Mouse (Mus musculus) lung, postnatal 0 days (tissue): ENCODE measurements around the gene Wipf1. TPM values are rescaled to one million over a fixed set of nuclear protein-coding genes. Genes with fewer than 3 reads are reported as not detected.

Source experiments
- ATAC-seq: fragments of 200-750 bp; cut with Nextera tagmentation; 2 replicates; pipeline ENCODE4 v1.8.0; 2017; ENCODE audit warnings: moderate library complexity
- DNase-seq: peaks from one replicate; pipeline ENCODE4 v3.0.0-alpha.2; 2016; ENCODE audit warnings: low spot score
- H3K27ac ChIP-seq: fragments of 300-500 bp; sonication (generic); 2 replicates; pipeline ENCODE4 v1.5.1; 2014; ENCODE audit warnings: antibody characterized with exemption, mild to moderate bottlenecking, low read length, mixed read lengths
- H3K27me3 ChIP-seq: fragments of 300-500 bp; sonication (generic); replicated peaks from 2 replicates; pipeline ENCODE4 v1.6.1; 2014; ENCODE audit warnings: low read length, mixed read lengths; ENCODE audit not compliant: insufficient read depth
- H3K36me3 ChIP-seq: fragments of 300-500 bp; sonication (generic); 2 replicates; pipeline ENCODE4 v1.6.1; 2014; ENCODE audit warnings: low read length, mixed read lengths; ENCODE audit not compliant: insufficient read depth
- H3K4me1 ChIP-seq: fragments of 300-500 bp; sonication (generic); 2 replicates; pipeline ENCODE4 v1.6.1; 2014; ENCODE audit warnings: antibody characterized with exemption, low read depth, low read length, mixed read lengths; ENCODE audit not compliant: insufficient read depth
- H3K4me2 ChIP-seq: fragments of 300-500 bp; sonication (generic); replicated peaks from 2 replicates; pipeline ENCODE4 v1.6.1; 2014; ENCODE audit warnings: low read depth, mild to moderate bottlenecking, low read length, moderate library complexity, mixed read lengths
- H3K4me3 ChIP-seq: fragments of 300-500 bp; sonication (generic); 2 replicates; pipeline ENCODE4 v1.5.1; 2014; ENCODE audit warnings: low read depth, low read length
- H3K9ac ChIP-seq: fragments of 300-500 bp; sonication (generic); replicated peaks from 2 replicates; pipeline ENCODE4 v1.6.1; 2014; ENCODE audit warnings: low read depth, mild to moderate bottlenecking
- H3K9me3 ChIP-seq: fragments of 300-500 bp; sonication (generic); 2 replicates; pipeline ENCODE4 v1.6.1; 2016; ENCODE audit warnings: low read length, mixed read lengths
- CTCF ChIP-seq: IDR thresholded peaks from 2 replicates; pipeline ENCODE4 v1.5.1; 2016; ENCODE audit warnings: antibody characterized with exemption, mild to moderate bottlenecking
- EP300 ChIP-seq: IDR thresholded peaks from 2 replicates; pipeline ENCODE4 v1.6.1; 2016; ENCODE audit warnings: antibody characterized with exemption, mild to moderate bottlenecking, control low read depth
- WGBS: fragments of 180-500 bp; shearing (Covaris S2); extraction: QIAGEN DNeasy Blood & Tissue Kit; methylation state at CpG from one replicate; pipeline ENCODE4 v1.1.7; 2014; 5-methylcytosine and 5-hydroxymethylcytosine counted together
- polyA plus RNA-seq: library from polyadenylated mRNA; unstranded; fragments of >200 nt; fragmentation: Nextera tagmentation; extraction: Ambion mirVana; gene quantifications from 2 replicates; pipeline ENCODE4 v1.2.1, GENCODE M21; 2015

Wipf1 gene
- polyA plus RNA-seq, 1 experiment from 2014 or later: 9.5 TPM

- TF ChIP-seq EP300: peak; percentile 66
- TF ChIP-seq CTCF: no peak
- H3K4me1 ChIP-seq: no peaks in the 10 kb centered on the region
- H3K36me3 ChIP-seq: no peaks in the 10 kb centered on the region
- H3K9ac ChIP-seq: no peak overlapping the region
- WGBS: 49% methylated on average over 4 of the region's 4 CpGs
- H3K27ac ChIP-seq: 0 out of 2 replicates have a peak overlapping the region, but pooled peaks have one; percentile 1
- no peak overlapping the region for H3K4me3 ChIP-seq
- H3K27me3 ChIP-seq: no peaks in the 10 kb centered on the region
- ATAC-seq (peak; percentile 88), DNase-seq (peak; percentile 77)
- no peak overlapping the region for H3K4me2 ChIP-seq
- H3K9me3 ChIP-seq: no peaks in the 10 kb centered on the region
These were observed 121.9 kb downstream of the Wipf1 start for GRCm38 (mm10) chr2:73407662-73408061.

GRCm38 (mm10) chr2:73406336-73406915, 123.1 kb downstream of the Wipf1 start:
- Histone ChIP-seq H3K27me3 (no peaks in the 10 kb centered on the region), H3K27ac (no peak overlapping the region), H3K36me3 (no peaks in the 10 kb centered on the region), H3K9ac (no peak overlapping the region), H3K4me1 (no peaks in the 10 kb centered on the region), H3K4me2 (no peak overlapping the region), H3K4me3 (no peak overlapping the region), H3K9me3 (no peaks in the 10 kb centered on the region)
- TF ChIP-seq CTCF: no peak
- no peak for TF ChIP-seq EP300
- ATAC-seq (peak; percentile 42), DNase-seq (no peak)
- 69% methylated on average over 9 of the region's 9 CpGs for WGBS

- TF ChIP-seq EP300: no peak
- TF ChIP-seq CTCF: no peak
- H3K27me3 ChIP-seq: no peaks in the 10 kb centered on the region
- no peak overlapping the region for H3K9ac ChIP-seq
- 88% methylated on average over 7 of the region's 7 CpGs for WGBS
- H3K4me3 ChIP-seq: no peak overlapping the region
- H3K4me2 ChIP-seq: no peak overlapping the region
- no peaks in the 10 kb centered on the region for H3K36me3 ChIP-seq
- ATAC-seq (no peak), DNase-seq (no peak)
- no peak overlapping the region for H3K27ac ChIP-seq
- no peaks in the 10 kb centered on the region for H3K9me3 ChIP-seq
- H3K4me1 ChIP-seq: no peaks in the 10 kb centered on the region
These were observed 124.6 kb downstream of the Wipf1 start for GRCm38 (mm10) chr2:73404980-73405379.

- DNase-seq (no peak), ATAC-seq (no peak)
- 82% methylated on average over 9 of the region's 9 CpGs for WGBS
- Histone ChIP-seq H3K27ac (no peak overlapping the region), H3K27me3 (no peaks in the 10 kb centered on the region), H3K4me1 (no peaks in the 10 kb centered on the region), H3K9ac (no peak overlapping the region), H3K36me3 (no peaks in the 10 kb centered on the region), H3K4me3 (no peak overlapping the region), H3K9me3 (no peaks in the 10 kb centered on the region), H3K4me2 (no peak overlapping the region)
- TF ChIP-seq EP300: no peak
- no peak for TF ChIP-seq CTCF
These were observed 125.1 kb downstream of the Wipf1 start for GRCm38 (mm10) chr2:73404442-73404841.

GRCm38 (mm10) chr2:73403385-73404013, 126.0 kb downstream of the Wipf1 start:
- Histone ChIP-seq H3K4me1 (no peaks in the 10 kb centered on the region), H3K4me2 (no peak overlapping the region), H3K9ac (no peak overlapping the region), H3K27ac (no peak overlapping the region), H3K4me3 (no peak overlapping the region), H3K9me3 (no peaks in the 10 kb centered on the region), H3K27me3 (no peaks in the 10 kb centered on the region), H3K36me3 (no peaks in the 10 kb centered on the region)
- 66% methylated on average over 15 of the region's 15 CpGs for WGBS
- DNase-seq: peak; percentile 29
- TF ChIP-seq CTCF (peak; percentile 53), EP300 (no peak)
- ATAC-seq: no peak

- WGBS: 30% methylated on average over 1 of the region's 1 CpGs
- H3K4me2 ChIP-seq: no peak overlapping the region
- no peak overlapping the region for H3K27ac ChIP-seq
- no peak overlapping the region for H3K4me3 ChIP-seq
- H3K36me3 ChIP-seq: no peaks in the 10 kb centered on the region
- H3K4me1 ChIP-seq: no peaks in the 10 kb centered on the region
- TF ChIP-seq CTCF: no peak
- TF ChIP-seq EP300: no peak
- no peak for DNase-seq
- ATAC-seq: no peak
- no peaks in the 10 kb centered on the region for H3K27me3 ChIP-seq
- no peaks in the 10 kb centered on the region for H3K9me3 ChIP-seq
- no peak overlapping the region for H3K9ac ChIP-seq
These were observed 127.8 kb downstream of the Wipf1 start for GRCm38 (mm10) chr2:73401689-73402088.
